Mouse (Mus musculus) liver, adult 2 months (tissue): ENCODE results near the gene Med21. TPM values are rescaled to one million over a fixed set of nuclear protein-coding genes. Genes with fewer than 3 reads are reported as not detected.

Experiments used
- DNase-seq: peaks from one replicate; pipeline ENCODE4 v3.0.0-alpha.2; 2011; ENCODE audit warnings: low read depth, low spot score; ENCODE audit errors: extremely low read depth
- H3K27ac ChIP-seq: fragments of 200-500 bp; replicated peaks from 2 replicates; pipeline ENCODE4 v1.5.1; 2012; ENCODE audit warnings: low read depth, mild to moderate bottlenecking, control low read depth, inconsistent platforms, low read length; ENCODE audit not compliant: insufficient read depth
- H3K27me3 ChIP-seq: fragments of 200-500 bp; 2 replicates; pipeline ENCODE4 v1.6.1; 2012; ENCODE audit warnings: mild to moderate bottlenecking, moderate library complexity, low read length, inconsistent platforms; ENCODE audit not compliant: control insufficient read depth, insufficient read depth
- H3K36me3 ChIP-seq: fragments of 200-500 bp; 2 replicates; pipeline ENCODE4 v1.6.1; 2012; ENCODE audit warnings: low read length, inconsistent platforms; ENCODE audit not compliant: control insufficient read depth, insufficient read depth
- H3K4me1 ChIP-seq: fragments of 200-500 bp; 2 replicates; pipeline ENCODE4 v1.6.1; 2011; ENCODE audit warnings: low read length; ENCODE audit not compliant: control insufficient read depth, insufficient read depth
- H3K4me3 ChIP-seq: fragments of 200-500 bp; 2 replicates; pipeline ENCODE4 v1.5.1; 2011; ENCODE audit warnings: low read depth, mild to moderate bottlenecking, control low read depth, low read length, moderate library complexity; ENCODE audit not compliant: insufficient read depth
- H3K79me2 ChIP-seq: fragments of 200-500 bp; 2 replicates; pipeline ENCODE4 v1.6.1; 2012; ENCODE audit warnings: inconsistent platforms, mild to moderate bottlenecking, low read length, moderate library complexity; ENCODE audit not compliant: control insufficient read depth, insufficient read depth
- H3K9ac ChIP-seq: fragments of 200-500 bp; 2 replicates; pipeline ENCODE4 v1.6.1; 2012; ENCODE audit warnings: low read depth, mild to moderate bottlenecking, control low read depth, inconsistent platforms, low read length
- CTCF ChIP-seq: fragments of 200-500 bp; IDR thresholded peaks from 2 replicates; pipeline ENCODE4 v1.5.1; 2011; ENCODE audit warnings: low read depth, low read length, control low read depth
- POLR2A ChIP-seq: fragments of 200-500 bp; IDR thresholded peaks from 2 replicates; pipeline ENCODE4 v1.6.1; 2011; ENCODE audit warnings: low read length, control low read depth; ENCODE audit not compliant: insufficient read depth; ENCODE audit errors: extremely low read depth
- WGBS: fragments of 180-500 bp; shearing (Covaris S2); methylation state at CpG from one replicate; pipeline ENCODE4 v1.1.7; 2018; 5-methylcytosine and 5-hydroxymethylcytosine counted together
- polyA plus RNA-seq: library from polyadenylated mRNA; depleted of rRNA; stranded (reverse); fragments of >200 nt; gene quantifications from 2 replicates; pipeline ENCODE4 v1.2.3, GENCODE M21; 2012
- total RNA-seq: library from RNA; depleted of rRNA; stranded (reverse); fragments of >200 nt; gene quantifications from 2 replicates; pipeline ENCODE4 v1.2.3, GENCODE M21; 2014

Med21 gene
- total and polyA plus RNA-seq, 2 experiments: 35.0 to 42.9 TPM

DNA sequence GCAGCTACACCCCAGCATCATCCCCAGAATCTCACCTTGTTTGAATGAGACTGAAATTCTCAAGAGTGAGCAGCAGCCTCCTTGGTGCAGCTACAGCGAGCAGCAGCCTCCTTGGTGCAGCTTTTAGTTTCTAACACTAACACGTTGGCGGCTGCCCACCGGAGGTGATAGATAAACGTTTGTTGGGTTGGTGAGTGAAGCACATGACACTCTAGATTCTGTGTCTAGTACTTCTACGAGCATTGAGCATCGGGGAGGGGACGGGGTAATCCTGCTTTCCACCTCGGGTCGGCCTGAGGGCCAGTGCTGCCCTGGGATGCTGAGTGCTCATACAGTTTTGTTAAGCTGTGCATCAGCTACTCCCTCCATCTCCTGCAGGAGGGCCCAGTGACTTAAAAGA is 34.6 kb downstream of the Med21 start:
- H3K36me3 ChIP-seq: no peaks in the 10 kb centered on the region
- TF ChIP-seq CTCF: no peak
- TF ChIP-seq POLR2A: no peak
- no peak overlapping the region for H3K9ac ChIP-seq
- WGBS: 83% methylated on average over 10 of the region's 10 CpGs
- H3K4me1 ChIP-seq: no peaks in the 10 kb centered on the region
- no peaks in the 10 kb centered on the region for H3K79me2 ChIP-seq
- H3K4me3 ChIP-seq: no peak overlapping the region
- H3K27ac ChIP-seq: no peak overlapping the region
- no peak for DNase-seq
- no peaks in the 10 kb centered on the region for H3K27me3 ChIP-seq

- Histone ChIP-seq H3K27ac (no peak overlapping the region), H3K4me1 (no peaks in the 10 kb centered on the region), H3K9ac (no peak overlapping the region), H3K36me3 (no peaks in the 10 kb centered on the region), H3K79me2 (no peaks in the 10 kb centered on the region), H3K27me3 (no peaks in the 10 kb centered on the region), H3K4me3 (no peak overlapping the region)
- DNase-seq: no peak
- 75% methylated on average over 10 of the region's 10 CpGs for WGBS
- TF ChIP-seq POLR2A: no peak
- TF ChIP-seq CTCF: no peak
These were observed 36.1 kb downstream of the Med21 start for GRCm38 (mm10) chr6:146678136-146679070.

DNA sequence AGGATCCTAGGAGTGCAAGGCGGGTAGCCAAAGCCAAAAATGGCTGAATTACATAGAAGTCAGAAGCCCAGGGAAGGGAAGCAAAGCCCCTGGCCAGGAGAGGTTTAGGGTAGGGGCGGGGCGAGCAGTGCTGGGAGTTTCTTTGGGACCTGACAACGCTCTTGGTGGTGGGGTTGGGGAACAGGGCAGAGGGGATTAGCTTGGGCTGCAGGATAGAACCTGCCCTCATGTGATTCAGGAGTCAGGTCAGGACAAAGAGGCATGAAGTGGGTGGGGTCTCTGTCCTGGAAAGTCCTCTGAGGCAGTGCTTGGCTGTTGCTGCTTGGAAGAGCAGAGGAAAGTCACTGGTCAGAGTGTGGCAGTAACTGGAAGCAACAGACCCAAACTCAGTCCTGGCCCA is 41.5 kb downstream of the Med21 start:
- no peaks in the 10 kb centered on the region for H3K27me3 ChIP-seq
- DNase-seq: no peak
- H3K79me2 ChIP-seq: no peaks in the 10 kb centered on the region
- 88% methylated on average over 4 of the region's 4 CpGs for WGBS
- no peaks in the 10 kb centered on the region for H3K4me1 ChIP-seq
- no peak overlapping the region for H3K27ac ChIP-seq
- H3K36me3 ChIP-seq: no peaks in the 10 kb centered on the region
- H3K9ac ChIP-seq: no peak overlapping the region
- no peak for TF ChIP-seq CTCF
- no peak for TF ChIP-seq POLR2A
- H3K4me3 ChIP-seq: no peak overlapping the region

- Histone ChIP-seq H3K79me2 (no peaks in the 10 kb centered on the region), H3K4me3 (no peak overlapping the region), H3K4me1 (no peaks in the 10 kb centered on the region), H3K27me3 (no peaks in the 10 kb centered on the region), H3K36me3 (no peaks in the 10 kb centered on the region), H3K27ac (no peak overlapping the region), H3K9ac (no peak overlapping the region)
- WGBS: 50% methylated on average over 17 of the region's 17 CpGs
- peak; percentile 62 for TF ChIP-seq CTCF
- TF ChIP-seq POLR2A: no peak
- DNase-seq: peak; percentile 74
These were observed 43.5 kb downstream of the Med21 start for GRCm38 (mm10) chr6:146685781-146686308.

GRCm38 (mm10) chr6:146686463-146687196 is 44.3 kb downstream of the Med21 start:
- Histone ChIP-seq H3K4me1 (no peaks in the 10 kb centered on the region), H3K79me2 (no peaks in the 10 kb centered on the region), H3K4me3 (no peak overlapping the region), H3K27me3 (no peaks in the 10 kb centered on the region), H3K27ac (no peak overlapping the region), H3K36me3 (no peaks in the 10 kb centered on the region), H3K9ac (no peak overlapping the region)
- WGBS: 83% methylated on average over 5 of the region's 5 CpGs
- TF ChIP-seq CTCF (no peak), POLR2A (no peak)
- no peak for DNase-seq
